Mouse (Mus musculus) limb, embryonic 14.5 days (tissue): Measurements from ENCODE around the gene Dhh. TPM values are rescaled to one million over a fixed set of nuclear protein-coding genes. Genes with fewer than 3 reads are reported as not detected.

ENCODE experiments used
- ATAC-seq: fragments of 200-750 bp; cut with Nextera tagmentation; 2 replicates; pipeline ENCODE4 v1.8.0; 2017; ENCODE audit warnings: low read depth, moderate number of reproducible peaks, moderate TSS enrichment; ENCODE audit not compliant: low FRiP score
- DNase-seq: peaks from one replicate; pipeline ENCODE4 v3.0.0-alpha.2; 2015; ENCODE audit warnings: low spot score
- H3K27ac ChIP-seq: fragments of 300-500 bp; sonication (generic); replicated peaks from 2 replicates; pipeline ENCODE4 v1.5.1; 2014; ENCODE audit warnings: low read depth, mild to moderate bottlenecking, low read length, moderate library complexity, mixed read lengths
- H3K27me3 ChIP-seq: fragments of 300-500 bp; sonication (generic); 2 replicates; pipeline ENCODE4 v1.6.1; 2014; ENCODE audit warnings: low read length, mixed read lengths; ENCODE audit not compliant: control insufficient read depth, insufficient read depth
- H3K36me3 ChIP-seq: fragments of 300-500 bp; sonication (generic); 2 replicates; pipeline ENCODE4 v1.6.1; 2014; ENCODE audit warnings: mild to moderate bottlenecking, low read length, moderate library complexity, mixed read lengths; ENCODE audit not compliant: control insufficient read depth, insufficient read depth
- H3K4me1 ChIP-seq: fragments of 300-500 bp; sonication (generic); 2 replicates; pipeline ENCODE4 v1.6.1; 2014; ENCODE audit warnings: antibody characterized with exemption, low read length, mixed read lengths; ENCODE audit not compliant: control insufficient read depth, insufficient read depth
- H3K4me2 ChIP-seq: fragments of 300-500 bp; sonication (generic); replicated peaks from 2 replicates; pipeline ENCODE4 v1.6.1; 2014; ENCODE audit warnings: low read depth, mild to moderate bottlenecking, low read length, moderate library complexity; ENCODE audit not compliant: severe bottlenecking
- H3K4me3 ChIP-seq: fragments of 300-500 bp; sonication (generic); replicated peaks from 2 replicates; pipeline ENCODE4 v1.5.1; 2014; ENCODE audit warnings: low read length
- H3K9ac ChIP-seq: fragments of 300-500 bp; sonication (generic); 2 replicates; pipeline ENCODE4 v1.6.1; 2014; ENCODE audit warnings: mild to moderate bottlenecking, low read depth, low read length, moderate library complexity; ENCODE audit not compliant: severe bottlenecking
- H3K9me3 ChIP-seq: fragments of 300-500 bp; sonication (generic); 2 replicates; pipeline ENCODE4 v1.6.1; 2016; ENCODE audit warnings: low read length; ENCODE audit not compliant: control insufficient read depth
- POLR2A ChIP-seq: fragments of 200-500 bp; IDR thresholded peaks from 2 replicates; pipeline ENCODE4 v1.8.0; 2012; ENCODE audit warnings: inconsistent platforms, mild to moderate bottlenecking, moderate library complexity, borderline replicate concordance; ENCODE audit not compliant: insufficient read depth, insufficient read length; ENCODE audit errors: extremely low read depth
- WGBS: fragments of 180-500 bp; shearing (Covaris S2); extraction: QIAGEN DNeasy Blood & Tissue Kit; methylation state at CpG from one replicate; pipeline ENCODE4 v1.1.7; 2014; 5-methylcytosine and 5-hydroxymethylcytosine counted together
- polyA plus RNA-seq, 2 experiments: library from polyadenylated mRNA; depleted of rRNA in 1 of 2; stranded (reverse) in 1 of 2; unstranded in 1 of 2; fragments of >200 nt; fragmentation: Nextera tagmentation in 1 of 2; extraction: Ambion mirVana in 1 of 2; gene quantifications; 2 replicates each; pipeline versions ENCODE4 v1.2.1 to v1.2.3; 2012 to 2014

The Dhh gene
- polyA plus RNA-seq, 2 experiments = 1.1 to 2.0 TPM

DNA sequence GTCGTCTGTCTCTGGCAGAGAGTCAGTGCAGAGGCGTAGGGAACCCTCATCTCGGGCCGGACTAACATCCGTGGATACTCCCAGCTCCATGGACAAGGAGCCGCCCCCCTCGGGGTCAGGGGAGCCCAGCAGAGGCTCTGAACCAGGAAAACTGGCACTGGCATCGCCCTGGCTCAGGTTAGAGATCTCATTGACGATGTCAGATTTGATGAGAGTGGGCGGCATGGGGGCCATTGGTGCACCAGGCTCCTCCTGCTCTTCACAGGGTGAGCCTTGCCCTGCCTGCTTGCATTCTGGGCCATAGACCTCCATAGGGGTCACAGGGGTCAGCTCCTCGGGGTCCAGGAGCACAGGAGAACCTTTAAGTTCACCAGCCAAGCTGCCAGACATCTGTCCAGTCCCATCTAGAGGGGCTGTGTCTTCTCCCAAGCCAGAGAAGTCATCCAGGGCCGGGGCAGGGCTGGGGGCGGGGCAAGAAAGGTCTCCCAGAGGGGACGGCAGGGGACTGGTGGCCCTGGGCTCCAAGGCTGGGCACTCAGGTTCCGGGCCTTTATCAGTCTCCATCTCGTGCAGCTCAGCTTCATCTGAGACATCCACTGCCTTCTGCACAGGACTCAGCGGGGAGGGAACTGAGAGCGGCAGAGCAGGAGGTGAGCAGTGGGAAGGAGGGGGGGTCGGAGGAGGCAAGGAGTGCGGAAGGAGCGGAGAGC, 36.5 kb downstream of the Dhh start:
- DNase-seq (no peak), ATAC-seq (no peak)

DNA sequence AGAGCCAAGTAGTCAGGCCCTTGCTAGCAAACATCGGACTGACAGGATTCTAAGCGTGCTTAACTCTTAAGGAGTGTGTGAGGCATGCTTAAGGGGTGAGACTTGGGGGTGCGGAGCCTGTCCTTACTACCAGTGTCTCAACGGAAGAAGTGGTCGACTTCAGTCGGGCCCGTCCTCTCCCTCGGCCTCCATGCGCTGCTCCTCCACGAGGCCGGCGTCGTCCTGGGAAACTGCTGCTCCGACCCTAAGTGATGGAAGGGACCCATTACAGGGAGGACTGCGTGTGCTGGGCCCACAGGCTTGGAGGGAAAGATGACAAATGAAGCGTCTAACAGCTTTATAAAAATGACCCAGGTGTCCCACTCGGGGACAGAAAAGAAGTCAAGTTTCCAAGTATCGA, 37.4 kb downstream of the Dhh start:
- TF ChIP-seq POLR2A = no peak
- 95% methylated on average over 18 of the region's 18 CpGs for WGBS
- DNase-seq = no peak

More for the DNA sequence above, 36.5 kb downstream of the Dhh start:
- 87% methylated on average over 19 of the region's 21 CpGs for WGBS
- no peaks in the 10 kb centered on the region for H3K4me1 ChIP-seq
- no peak for TF ChIP-seq POLR2A
- H3K27ac ChIP-seq = no peak overlapping the region
- H3K27me3 ChIP-seq = no peaks in the 10 kb centered on the region
- H3K36me3 ChIP-seq = peaks cover 98% of the 10 kb centered on the region
- no peak overlapping the region for H3K4me3 ChIP-seq
- H3K9me3 ChIP-seq = no peaks in the 10 kb centered on the region
- no peak overlapping the region for H3K9ac ChIP-seq
- H3K4me2 ChIP-seq = no peak overlapping the region

DNA sequence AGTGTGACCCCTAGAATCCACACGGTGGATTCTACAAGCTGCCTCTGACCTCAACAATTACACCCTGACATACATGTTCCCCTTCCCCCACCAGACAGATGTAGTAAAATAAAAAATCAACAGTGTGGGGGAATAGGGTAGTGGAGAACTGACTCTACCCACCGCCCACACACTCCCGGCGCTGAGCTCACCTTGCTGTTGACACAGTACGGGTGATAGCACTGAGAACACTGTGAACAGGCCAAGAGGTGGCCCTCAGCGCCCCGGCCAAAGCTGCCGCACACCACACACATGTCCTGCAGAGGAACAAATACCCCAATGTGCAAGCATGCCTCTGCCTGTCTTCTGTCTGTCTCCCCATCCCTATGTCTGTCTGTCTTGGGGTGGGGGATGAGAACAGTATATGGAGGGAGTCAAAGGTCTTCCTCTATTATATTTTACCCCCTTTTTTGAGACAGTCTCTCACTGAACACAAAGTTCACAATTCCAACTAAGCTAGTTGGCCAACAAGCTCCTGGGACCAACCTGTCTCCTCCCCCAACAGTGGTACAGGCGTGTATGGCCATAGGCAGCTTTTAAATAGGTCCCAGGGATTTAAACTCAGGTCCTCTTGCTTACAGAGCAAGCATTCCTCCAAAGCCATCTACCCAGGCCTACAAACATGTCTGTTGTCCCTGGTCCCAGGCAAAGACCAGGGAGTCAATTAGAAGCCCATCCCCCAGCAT, 38.9 kb downstream of the Dhh start:
- H3K36me3 ChIP-seq = peaks cover 100% of the 10 kb centered on the region
- no peak overlapping the region for H3K4me2 ChIP-seq
- H3K4me3 ChIP-seq = no peak overlapping the region
- H3K9ac ChIP-seq = no peak overlapping the region
- no peaks in the 10 kb centered on the region for H3K4me1 ChIP-seq
- WGBS = 87% methylated on average over 9 of the region's 9 CpGs
- DNase-seq (no peak), ATAC-seq (no peak)
- H3K9me3 ChIP-seq = no peaks in the 10 kb centered on the region
- no peak overlapping the region for H3K27ac ChIP-seq
- no peaks in the 10 kb centered on the region for H3K27me3 ChIP-seq
- TF ChIP-seq POLR2A = no peak

More for the DNA sequence above, 37.4 kb downstream of the Dhh start:
- H3K9ac ChIP-seq = no peak overlapping the region
- peaks cover 100% of the 10 kb centered on the region for H3K36me3 ChIP-seq
- no peak for ATAC-seq
- no peak overlapping the region for H3K4me2 ChIP-seq
- no peak overlapping the region for H3K4me3 ChIP-seq
- no peaks in the 10 kb centered on the region for H3K27me3 ChIP-seq
- H3K27ac ChIP-seq = no peak overlapping the region
- no peaks in the 10 kb centered on the region for H3K4me1 ChIP-seq
- no peaks in the 10 kb centered on the region for H3K9me3 ChIP-seq

DNA sequence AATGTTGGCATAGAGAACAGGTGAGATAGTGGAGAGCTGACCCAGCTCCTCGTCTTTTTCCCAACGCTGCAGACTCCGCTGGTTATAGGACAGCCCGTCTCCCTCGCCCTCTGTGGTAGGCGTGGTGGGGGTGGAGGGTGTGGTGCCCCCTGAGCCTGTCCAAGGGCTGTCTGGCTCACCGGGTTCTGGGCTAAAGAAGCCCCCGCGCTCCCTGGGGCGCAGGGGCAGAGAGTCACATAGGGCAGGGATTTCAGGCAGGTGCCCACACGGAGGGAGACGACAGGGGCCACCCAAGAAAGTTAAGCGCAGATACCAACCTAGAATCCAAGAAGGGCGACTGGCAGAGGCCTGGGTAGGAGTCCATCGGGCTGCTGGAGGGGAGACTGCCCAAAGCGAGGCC, 44.1 kb downstream of the Dhh start:
- TF ChIP-seq POLR2A = no peak
- Histone ChIP-seq H3K27ac (no peak overlapping the region), H3K4me3 (no peak overlapping the region), H3K9me3 (no peaks in the 10 kb centered on the region), H3K36me3 (peaks cover 100% of the 10 kb centered on the region), H3K27me3 (no peaks in the 10 kb centered on the region), H3K4me2 (no peak overlapping the region), H3K9ac (no peak overlapping the region), H3K4me1 (no peaks in the 10 kb centered on the region)
- ATAC-seq (no peak), DNase-seq (no peak)
- 92% methylated on average over 16 of the region's 16 CpGs for WGBS

DNA sequence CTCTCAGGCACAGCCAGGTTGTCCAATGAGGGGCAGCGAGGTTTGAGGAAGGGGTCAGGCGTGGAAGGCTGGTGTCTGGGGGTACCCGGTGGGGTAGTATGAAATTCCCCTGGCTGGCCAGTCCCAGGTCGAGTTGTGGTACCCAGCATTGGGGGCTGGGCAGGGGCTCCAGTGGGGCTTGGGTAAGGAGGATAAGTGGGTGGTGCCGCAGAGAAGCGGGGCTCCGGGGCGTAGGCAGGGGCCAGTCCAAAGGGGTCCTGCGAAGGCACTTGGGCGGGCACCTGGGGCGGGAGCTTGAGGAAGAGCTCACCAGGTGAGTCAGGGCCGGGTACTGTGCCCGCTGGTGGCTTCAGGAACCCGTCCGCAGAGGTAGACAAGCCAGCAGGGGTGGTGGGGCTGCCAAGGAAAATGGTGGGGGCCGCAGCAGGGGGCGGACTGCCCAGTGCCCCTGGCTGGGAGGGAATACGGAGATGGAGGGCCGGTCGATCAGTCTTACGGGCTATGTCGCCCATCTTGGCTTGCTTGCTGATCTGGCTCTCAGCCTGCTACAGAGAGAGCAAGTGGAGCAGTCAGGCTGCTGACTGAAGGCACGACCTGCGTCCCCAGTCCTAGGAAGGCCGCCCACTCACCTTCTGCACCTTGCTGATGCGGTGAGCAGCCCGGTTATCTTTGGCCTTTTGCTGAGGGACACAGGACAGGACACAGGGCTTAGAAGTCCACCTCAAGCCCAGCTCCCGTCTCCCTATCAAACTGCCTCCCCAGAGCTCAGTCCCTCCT, 45.0 kb downstream of the Dhh start:
- Histone ChIP-seq H3K4me2 (no peak overlapping the region), H3K27ac (no peak overlapping the region), H3K9me3 (no peaks in the 10 kb centered on the region), H3K4me3 (no peak overlapping the region), H3K27me3 (no peaks in the 10 kb centered on the region), H3K9ac (no peak overlapping the region), H3K4me1 (no peaks in the 10 kb centered on the region), H3K36me3 (peaks cover 100% of the 10 kb centered on the region)
- TF ChIP-seq POLR2A = no peak
- DNase-seq (no peak), ATAC-seq (no peak)
- 91% methylated on average over 25 of the region's 28 CpGs for WGBS
